Mouse (Mus musculus): ENCODE data around the gene Igf2bp2.

DNA sequence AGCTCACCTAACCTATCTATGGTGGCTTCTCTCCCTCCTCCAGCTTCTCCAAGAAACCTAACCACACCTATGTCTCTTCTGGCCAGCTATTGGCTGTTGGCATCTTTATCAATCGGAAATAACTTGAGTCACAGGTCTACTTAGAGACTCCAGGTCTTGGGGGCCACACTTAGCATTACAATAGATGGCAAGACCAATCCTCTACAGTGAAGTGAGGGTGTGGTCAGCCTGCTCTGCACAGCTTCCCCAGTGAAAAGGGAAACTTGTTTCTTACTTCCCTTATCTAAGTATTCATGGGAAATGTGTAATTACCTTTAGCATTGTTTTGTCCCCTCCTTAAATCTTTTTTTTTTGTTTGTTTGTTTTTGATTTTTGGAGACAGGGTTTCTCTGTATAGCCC lies 147.5 kb downstream of the Igf2bp2 start:
- TF ChIP-seq CTCF (IDR thresholded peaks at IDR 0.05; ENCODE audit: control insufficient read depth, insufficient read depth, insufficient read length) (no peak), USF1 (IDR thresholded peaks at IDR 0.05; ENCODE audit: low read depth) (no peak)

All from C2C12 (cell line).